Mouse (Mus musculus) midbrain, embryonic 16.5 days (tissue): Measurements from ENCODE around the gene Mis12. TPM values are rescaled to one million over a fixed set of nuclear protein-coding genes. Genes with fewer than 3 reads are reported as not detected.

ENCODE experiments used
- ATAC-seq: fragments of 200-750 bp; cut with Nextera tagmentation; 2 replicates; pipeline ENCODE4 v1.8.0; 2017; ENCODE audit warnings: moderate TSS enrichment
- H3K27ac ChIP-seq: fragments of 300-500 bp; sonication (generic); 2 replicates; pipeline ENCODE4 v1.5.1; 2014; ENCODE audit warnings: mild to moderate bottlenecking, low read length, mixed read lengths
- H3K27me3 ChIP-seq: fragments of 300-500 bp; sonication (generic); 2 replicates; pipeline ENCODE4 v1.6.1; 2014; ENCODE audit warnings: low read depth, low read length, mixed read lengths; ENCODE audit not compliant: control insufficient read depth, insufficient read depth
- H3K36me3 ChIP-seq: fragments of 300-500 bp; sonication (generic); 2 replicates; pipeline ENCODE4 v1.6.1; 2014; ENCODE audit warnings: mild to moderate bottlenecking, low read length, moderate library complexity, mixed read lengths; ENCODE audit not compliant: control insufficient read depth, insufficient read depth
- H3K4me1 ChIP-seq: fragments of 300-500 bp; sonication (generic); 2 replicates; pipeline ENCODE4 v1.6.1; 2014; ENCODE audit warnings: mild to moderate bottlenecking, low read length, mixed read lengths; ENCODE audit not compliant: control insufficient read depth, insufficient read depth
- H3K4me2 ChIP-seq: fragments of 300-500 bp; sonication (generic); 2 replicates; pipeline ENCODE4 v1.6.1; 2014; ENCODE audit warnings: mild to moderate bottlenecking, low read length, mixed read lengths
- H3K4me3 ChIP-seq: fragments of 300-500 bp; sonication (generic); 2 replicates; pipeline ENCODE4 v1.5.1; 2014; ENCODE audit warnings: low read depth, mild to moderate bottlenecking, low read length, moderate library complexity, mixed read lengths
- H3K9ac ChIP-seq: fragments of 300-500 bp; sonication (generic); 2 replicates; pipeline ENCODE4 v1.6.1; 2014; ENCODE audit warnings: low read depth, low read length, mixed read lengths
- H3K9me3 ChIP-seq: fragments of 300-500 bp; sonication (generic); replicated peaks from 2 replicates; pipeline ENCODE4 v1.6.1; 2014; ENCODE audit warnings: mild to moderate bottlenecking, low read length, mixed read lengths; ENCODE audit not compliant: control insufficient read depth, poor library complexity, severe bottlenecking
- WGBS: fragments of 180-500 bp; shearing (Covaris S2); extraction: QIAGEN DNeasy Blood & Tissue Kit; methylation state at CpG from one replicate; pipeline ENCODE4 v1.1.7; 2014; 5-methylcytosine and 5-hydroxymethylcytosine counted together
- polyA plus RNA-seq: library from polyadenylated mRNA; unstranded; fragments of >200 nt; fragmentation: Nextera tagmentation; extraction: Ambion mirVana; gene quantifications from 2 replicates; pipeline ENCODE4 v1.2.1, GENCODE M21; 2015

The Mis12 gene
- polyA plus RNA-seq, 1 experiment from 2014 or later: 33.4 TPM

DNA sequence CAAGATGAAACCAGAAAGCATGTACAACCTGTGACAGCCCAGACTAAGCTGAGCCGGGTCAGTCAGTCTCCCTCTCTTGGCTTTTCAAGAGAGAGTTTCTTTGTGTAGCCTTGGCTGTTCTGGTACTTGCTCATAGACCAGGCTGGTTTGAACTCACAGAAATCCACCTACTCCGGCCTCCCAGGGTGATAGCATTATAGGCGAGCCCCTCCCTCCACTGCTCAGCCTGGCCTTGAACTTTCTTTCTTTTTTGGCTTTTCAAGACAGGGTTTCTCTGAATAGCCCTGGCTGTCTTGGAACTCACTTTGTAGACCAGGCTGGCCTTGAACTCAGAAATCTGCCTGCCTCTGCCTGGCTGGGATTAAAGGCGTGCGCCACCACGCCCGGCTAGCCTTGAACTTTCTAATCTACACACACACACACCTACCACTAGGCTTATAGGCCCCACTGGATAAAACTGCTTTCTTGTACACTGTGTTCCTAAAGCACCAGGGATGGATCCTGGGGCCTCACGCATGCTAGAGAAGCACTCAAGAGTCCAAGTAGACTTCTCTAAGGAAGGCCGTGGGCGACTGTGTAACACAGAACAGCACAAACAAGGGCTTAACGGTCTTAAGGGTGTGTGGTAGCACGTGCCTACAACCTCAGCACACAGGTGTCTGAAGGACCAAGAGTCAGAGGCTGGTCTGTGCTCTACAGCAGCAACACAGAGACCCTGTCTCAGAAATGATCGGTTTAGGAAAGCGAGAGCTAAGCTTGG, 38.5 kb upstream of the Mis12 start:
- Histone ChIP-seq H3K9ac (no peak overlapping the region), H3K9me3 (no peaks in the 10 kb centered on the region), H3K4me1 (peaks cover 13% of the 10 kb centered on the region), H3K4me2 (no peak overlapping the region), H3K36me3 (peaks cover 31% of the 10 kb centered on the region), H3K27ac (no peak overlapping the region), H3K4me3 (no peak overlapping the region), H3K27me3 (no peaks in the 10 kb centered on the region)
- 93% methylated on average over 14 of the region's 14 CpGs for WGBS
- ATAC-seq: no peak

GRCm38 (mm10) chr11:70982030-70982429, 37.4 kb upstream of the Mis12 start:
- ATAC-seq: no peak
- no peak overlapping the region for H3K27ac ChIP-seq

DNA sequence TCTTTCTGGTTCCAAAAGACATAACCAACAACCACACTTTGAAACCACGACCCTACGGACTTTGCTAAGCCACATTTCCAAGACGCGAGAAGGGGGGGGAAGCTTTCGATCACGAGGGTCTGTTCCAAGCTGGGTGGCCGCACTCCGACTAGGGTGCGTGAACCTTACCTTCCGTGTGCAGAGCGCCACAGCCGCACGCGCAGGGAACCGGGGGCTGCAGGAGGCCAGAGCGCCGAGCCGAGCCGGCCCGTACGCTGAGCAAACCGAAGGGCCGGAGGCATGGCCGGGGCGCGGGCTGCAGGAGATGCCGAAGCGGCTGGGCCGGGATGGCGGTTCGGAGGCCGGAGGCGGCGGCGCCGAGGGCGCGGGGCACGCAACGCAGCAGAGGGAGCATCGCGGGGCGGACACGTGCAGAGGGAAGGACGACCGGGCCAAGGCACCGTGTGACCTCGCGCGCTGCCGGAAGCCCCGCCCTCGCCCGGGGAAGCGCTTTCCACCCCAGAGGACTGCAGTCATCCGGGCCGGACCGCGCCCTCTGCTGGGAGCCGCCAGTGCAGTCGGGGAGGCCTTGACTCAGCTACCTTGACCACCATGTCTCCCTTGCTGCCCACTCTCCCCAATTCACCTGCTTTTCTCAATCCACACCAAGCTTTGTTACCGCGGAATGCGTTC, 36.7 kb upstream of the Mis12 start, which contains the start of gene C1qbp:
Gene C1qbp, minus strand, starts transcription at position 470 of the 672 bp plus-strand sequence.
- peak within 1 kb of the TSS; percentile 64 for H3K4me2 ChIP-seq
- H3K9me3 ChIP-seq: no peaks in the 10 kb centered on the region
- H3K36me3 ChIP-seq: peaks cover 32% of the 10 kb centered on the region
- peak; percentile 95 for ATAC-seq
- H3K4me1 ChIP-seq: peaks cover 13% of the 10 kb centered on the region
- H3K27me3 ChIP-seq: no peaks in the 10 kb centered on the region
- H3K4me3 ChIP-seq: peak within 1 kb of the TSS; percentile 99
- H3K9ac ChIP-seq: peak within 1 kb of the TSS; percentile 93
- under 1% methylated on average over 50 of the region's 64 CpGs for WGBS
- peak within 1 kb of the TSS; percentile 62 for H3K27ac ChIP-seq

More at GRCm38 (mm10) chr11:70982030-70982429, 37.4 kb upstream of the Mis12 start:
- Histone ChIP-seq H3K36me3 (peaks cover 32% of the 10 kb centered on the region), H3K9me3 (no peaks in the 10 kb centered on the region), H3K27me3 (no peaks in the 10 kb centered on the region), H3K4me2 (peak overlapping the region; percentile 64), H3K4me3 (peak overlapping the region; percentile 99), H3K9ac (peak overlapping the region; percentile 93), H3K4me1 (peaks cover 13% of the 10 kb centered on the region)
- 16% methylated on average over 12 of the region's 12 CpGs for WGBS

- no peak for ATAC-seq
- no peak overlapping the region for H3K27ac ChIP-seq
- H3K27me3 ChIP-seq: no peaks in the 10 kb centered on the region
- peaks cover 18% of the 10 kb centered on the region for H3K4me1 ChIP-seq
- H3K36me3 ChIP-seq: peaks cover 6% of the 10 kb centered on the region
- no peak overlapping the region for H3K4me3 ChIP-seq
- 84% methylated on average over 4 of the region's 4 CpGs for WGBS
- no peak overlapping the region for H3K4me2 ChIP-seq
- H3K9ac ChIP-seq: no peak overlapping the region
- no peaks in the 10 kb centered on the region for H3K9me3 ChIP-seq
Observed at GRCm38 (mm10) chr11:71001167-71001566, 18.2 kb upstream of the Mis12 start.

DNA sequence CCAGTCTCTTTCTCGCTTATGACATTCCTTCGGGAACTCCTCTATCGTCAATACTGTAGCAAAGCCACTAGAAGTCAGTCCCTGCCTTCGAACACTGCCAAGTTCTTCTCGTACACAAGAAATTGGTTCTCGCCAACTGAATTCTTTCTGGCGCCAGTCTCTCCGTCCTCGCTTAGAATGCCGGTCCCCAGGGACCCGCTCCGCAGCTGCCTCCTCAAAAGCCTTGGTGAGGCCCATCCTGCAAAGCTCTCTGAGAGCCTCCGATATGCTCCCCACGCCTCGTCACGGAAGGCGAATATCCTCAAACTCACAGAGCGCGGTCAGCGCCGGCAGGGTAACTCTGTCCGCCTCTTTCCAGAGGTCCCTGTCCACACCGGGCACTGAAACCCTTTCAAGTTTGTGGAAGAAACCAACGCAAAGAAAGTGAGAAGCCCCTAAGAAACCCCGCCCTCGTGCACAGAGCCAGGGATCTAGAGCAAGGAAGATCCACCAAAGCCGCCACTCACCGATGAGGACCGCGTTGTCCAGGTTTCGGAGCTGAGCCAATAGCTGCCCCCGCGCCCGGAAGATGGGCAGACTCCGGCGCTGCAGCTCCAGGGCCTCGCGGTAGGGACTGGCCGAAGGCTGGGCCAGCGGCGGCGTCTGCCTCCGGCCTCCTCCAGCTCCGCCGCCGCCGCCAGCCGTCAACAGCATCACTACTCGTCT, 15.6 kb upstream of the Mis12 start:
- H3K4me1 ChIP-seq: peaks cover 18% of the 10 kb centered on the region
- H3K36me3 ChIP-seq: 0 out of 2 replicates have a peak, but pooled peaks cover 3% of the 10 kb centered on the region
- H3K4me3 ChIP-seq: peak overlapping the region; percentile 90
- H3K9me3 ChIP-seq: no peaks in the 10 kb centered on the region
- under 1% methylated on average over 49 of the region's 49 CpGs for WGBS
- peak overlapping the region; percentile 84 for H3K9ac ChIP-seq
- no peaks in the 10 kb centered on the region for H3K27me3 ChIP-seq
- peak overlapping the region; percentile 99 for H3K4me2 ChIP-seq
- peak overlapping the region; percentile 81 for H3K27ac ChIP-seq
- ATAC-seq: peak; percentile 84

DNA sequence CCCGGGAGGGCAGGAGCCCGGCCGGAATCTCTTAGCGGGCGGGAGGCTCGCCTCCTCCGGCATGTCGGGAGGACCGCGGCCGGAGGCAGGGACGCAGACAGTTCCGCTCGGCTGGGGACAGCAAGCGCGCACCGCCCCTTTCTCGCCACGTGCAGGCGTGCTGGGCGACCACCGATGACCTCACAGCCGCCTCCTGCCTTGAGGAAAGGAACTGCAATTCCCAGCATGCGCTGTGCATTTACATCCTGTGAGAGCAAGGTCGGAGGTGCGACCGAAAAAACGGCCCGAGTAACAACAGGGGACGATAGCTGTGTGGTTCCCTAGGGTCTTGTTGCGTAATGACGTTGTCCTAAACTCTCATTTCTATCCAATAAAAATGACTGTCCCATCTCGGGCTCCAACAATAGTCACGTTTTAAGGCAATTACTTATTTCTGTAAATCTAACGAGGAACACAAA, 15.1 kb upstream of the Mis12 start, which contains the start of gene Dhx33:
Gene Dhx33, minus strand, starts transcription at position 122 of the 458 bp plus-strand sequence.
- H3K36me3 ChIP-seq: peaks cover 7% of the 10 kb centered on the region; the same call in 1 of the 2 replicates
- peak within 1 kb of the TSS; percentile 81 for H3K27ac ChIP-seq
- ATAC-seq: peak; percentile 98
- peak within 1 kb of the TSS; percentile 90 for H3K4me3 ChIP-seq
- WGBS: under 1% methylated on average over 35 of the region's 35 CpGs
- H3K9me3 ChIP-seq: no peaks in the 10 kb centered on the region
- H3K27me3 ChIP-seq: no peaks in the 10 kb centered on the region
- H3K4me1 ChIP-seq: peaks cover 18% of the 10 kb centered on the region
- peak within 1 kb of the TSS; percentile 99 for H3K4me2 ChIP-seq
- peak within 1 kb of the TSS; percentile 84 for H3K9ac ChIP-seq

GRCm38 (mm10) chr11:71005046-71005445, 14.4 kb upstream of the Mis12 start:
- Histone ChIP-seq H3K36me3 (peaks cover 7% of the 10 kb centered on the region), H3K4me1 (peaks cover 18% of the 10 kb centered on the region), H3K9ac (no peak overlapping the region), H3K27ac (peak overlapping the region; percentile 50), H3K4me3 (peak overlapping the region; percentile 18; the same call in 1 of the 2 replicates), H3K4me2 (peak overlapping the region; percentile 51), H3K27me3 (no peaks in the 10 kb centered on the region), H3K9me3 (no peaks in the 10 kb centered on the region)
- 58% methylated on average over 5 of the region's 5 CpGs for WGBS
- no peak for ATAC-seq

DNA sequence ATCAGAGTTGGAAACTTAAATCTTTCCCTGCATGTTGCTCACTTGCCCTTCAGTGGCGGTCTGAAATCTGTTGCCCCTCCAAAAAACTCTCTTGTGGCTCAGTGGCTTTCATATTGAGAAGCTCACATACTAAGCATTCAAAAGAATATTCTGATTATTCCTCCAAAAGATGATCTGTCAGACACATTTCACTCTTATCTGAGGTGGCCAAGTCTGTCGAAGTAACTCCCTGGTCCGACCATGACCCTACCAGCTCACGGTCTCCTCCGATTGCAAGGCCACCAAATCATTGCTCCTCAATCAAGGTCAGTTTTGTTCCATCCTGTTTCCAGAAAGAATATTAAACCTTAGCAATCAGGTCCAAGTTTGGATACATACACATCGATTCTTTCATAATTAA, 12.4 kb upstream of the Mis12 start:
- H3K27me3 ChIP-seq: no peaks in the 10 kb centered on the region
- H3K36me3 ChIP-seq: peaks cover 22% of the 10 kb centered on the region
- WGBS: 96% methylated on average over 6 of the region's 6 CpGs
- no peak overlapping the region for H3K4me2 ChIP-seq
- no peak overlapping the region for H3K4me3 ChIP-seq
- H3K9ac ChIP-seq: no peak overlapping the region
- no peak for ATAC-seq
- H3K27ac ChIP-seq: no peak overlapping the region
- no peaks in the 10 kb centered on the region for H3K9me3 ChIP-seq
- peaks cover 18% of the 10 kb centered on the region for H3K4me1 ChIP-seq
